Mouse (Mus musculus): ENCODE measurements around the gene Fam149a.
"Not testable (repeated sequence)": the region's sequence is repeated elsewhere in the genome, so short reads cannot be mapped to it uniquely, and the experiment has no call there.

The Fam149a gene

DNA sequence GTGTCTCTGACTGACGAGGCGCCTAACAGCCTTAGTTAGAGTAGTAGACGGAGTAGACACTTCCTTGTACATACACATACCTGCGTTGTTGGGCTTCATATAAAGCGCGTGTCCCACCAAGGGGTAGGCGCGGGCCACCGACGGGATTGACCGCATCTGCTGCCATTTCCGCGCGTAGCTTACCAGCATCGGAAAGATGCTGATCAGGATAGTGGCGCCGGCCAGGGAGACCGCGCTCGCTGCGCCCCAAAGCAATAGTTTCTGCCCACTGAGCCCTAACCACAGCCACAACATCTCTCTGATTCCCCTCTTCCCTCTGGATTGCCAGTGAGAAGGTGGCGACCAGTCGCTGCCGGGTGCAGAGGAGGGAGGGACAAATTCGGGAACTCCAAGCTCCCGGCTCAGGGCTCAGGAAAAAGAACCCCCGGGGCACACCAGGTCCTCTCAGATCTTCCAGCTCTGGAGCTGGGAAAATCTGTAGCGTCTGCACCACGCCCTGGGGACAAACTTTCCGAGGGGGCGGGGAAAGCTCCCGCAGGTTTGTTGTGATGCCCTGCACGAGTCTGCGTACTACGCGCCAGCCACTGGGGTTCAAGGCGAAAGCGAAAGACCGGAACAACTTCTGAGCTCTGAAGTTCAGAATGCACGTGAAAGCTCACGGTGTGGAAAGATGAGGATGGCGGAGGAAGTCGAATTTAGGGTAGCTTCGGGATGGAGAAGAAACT lies 49.2 kb downstream of the Fam149a start, which contains the start of gene Cyp4v3:
Gene Cyp4v3, minus strand, starts transcription at position 532 of the 725 bp plus-strand sequence.
- DNase-seq (ENCODE audit: extremely low read depth, low read depth, low spot score): no peak

- DNase-seq (ENCODE audit: extremely low read depth, low read depth, low spot score): no peak
These were observed 51.2 kb downstream of the Fam149a start for GRCm38 (mm10) chr8:45330856-45331255.

GRCm38 (mm10) chr8:45329206-45329980 lies 52.7 kb downstream of the Fam149a start:
- DNase-seq (ENCODE audit: extremely low read depth, low read depth, low spot score): no peak

DNA sequence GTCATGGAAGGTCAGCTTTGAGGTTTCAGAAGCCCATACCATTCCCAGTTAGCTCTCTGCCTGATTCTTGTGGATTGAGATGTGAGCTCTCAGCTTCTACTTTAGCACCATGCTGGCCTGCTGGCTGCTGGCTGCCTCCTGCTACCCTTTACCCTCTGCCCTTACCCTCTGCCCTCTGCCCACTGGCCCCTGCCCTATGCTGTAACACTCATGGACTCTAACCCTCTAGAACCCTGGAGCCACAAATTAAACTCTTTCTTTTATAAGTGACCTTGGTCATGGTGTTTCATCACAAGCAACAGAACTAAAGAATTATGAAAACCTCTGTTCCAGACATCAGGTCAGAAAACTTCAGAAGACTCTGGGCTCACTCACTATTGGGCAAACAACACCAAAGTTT lies 55.0 kb downstream of the Fam149a start:
- not testable (repeated sequence) for DNase-seq (ENCODE audit: extremely low read depth, low read depth, low spot score)

DNA sequence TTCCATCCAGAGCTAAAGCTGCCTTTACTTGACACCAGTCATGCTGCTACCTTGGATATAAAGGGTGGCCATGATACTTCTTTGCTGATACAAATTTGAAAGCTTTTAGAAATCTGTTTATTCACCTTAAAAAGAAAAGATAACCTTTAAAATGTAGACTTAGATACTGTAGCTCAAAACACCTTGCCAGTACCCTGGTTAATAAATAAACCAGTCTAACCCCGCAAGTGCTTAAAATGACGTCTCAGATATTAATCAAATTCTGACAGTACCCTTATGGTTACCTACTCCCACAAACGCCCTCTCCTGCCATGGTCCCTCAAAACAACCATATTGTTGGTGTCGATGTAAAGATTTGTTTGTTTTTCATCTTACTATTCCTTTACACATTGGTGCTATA lies 57.9 kb downstream of the Fam149a start:
- DNase-seq (ENCODE audit: extremely low read depth, low read depth, low spot score): no peak

DNA sequence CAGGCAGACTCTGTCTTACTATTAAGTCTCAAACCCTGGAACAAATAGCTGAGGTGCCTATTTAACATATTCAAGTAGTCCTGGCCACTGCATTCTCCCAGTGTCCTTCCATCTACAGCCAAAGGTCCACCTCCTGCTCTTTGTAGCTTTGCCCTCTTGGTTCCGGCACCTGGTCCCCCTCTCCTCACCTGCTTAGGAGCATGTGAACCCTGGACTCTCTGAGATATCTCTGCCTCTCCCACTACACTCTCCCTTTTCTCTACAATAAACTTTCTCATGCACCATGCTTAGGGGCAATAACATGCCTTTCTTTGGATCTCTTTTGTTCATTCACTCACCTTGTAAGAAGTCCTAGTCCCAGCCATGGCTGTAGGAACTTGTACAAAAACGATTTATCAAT lies 60.7 kb downstream of the Fam149a start:
- DNase-seq (ENCODE audit: extremely low read depth, low read depth, low spot score): no peak

- no peak for DNase-seq (ENCODE audit: extremely low read depth, low read depth, low spot score)
These were observed 61.2 kb downstream of the Fam149a start for GRCm38 (mm10) chr8:45320930-45321329.

DNA sequence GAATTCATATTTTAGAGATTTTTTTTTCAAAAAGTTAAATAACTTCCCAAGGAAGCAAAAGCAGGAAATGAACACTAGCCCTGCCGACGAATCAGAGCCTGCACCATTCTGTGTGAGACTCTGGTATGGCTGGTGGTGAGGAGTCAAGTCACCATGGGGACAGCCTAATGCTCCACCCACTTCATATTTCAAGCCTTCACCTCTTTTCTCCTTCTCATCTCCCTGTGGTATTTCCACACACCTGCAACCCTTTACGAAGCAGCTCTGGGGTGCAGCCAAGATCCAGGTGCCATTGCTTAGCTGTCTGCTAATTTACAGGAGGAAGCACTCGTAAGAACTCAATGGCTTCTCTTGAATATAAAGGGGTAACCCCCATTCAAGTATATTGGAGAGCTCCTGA lies 71.1 kb downstream of the Fam149a start:
- DNase-seq (ENCODE audit: extremely low read depth, low read depth, low spot score): no peak

DNA sequence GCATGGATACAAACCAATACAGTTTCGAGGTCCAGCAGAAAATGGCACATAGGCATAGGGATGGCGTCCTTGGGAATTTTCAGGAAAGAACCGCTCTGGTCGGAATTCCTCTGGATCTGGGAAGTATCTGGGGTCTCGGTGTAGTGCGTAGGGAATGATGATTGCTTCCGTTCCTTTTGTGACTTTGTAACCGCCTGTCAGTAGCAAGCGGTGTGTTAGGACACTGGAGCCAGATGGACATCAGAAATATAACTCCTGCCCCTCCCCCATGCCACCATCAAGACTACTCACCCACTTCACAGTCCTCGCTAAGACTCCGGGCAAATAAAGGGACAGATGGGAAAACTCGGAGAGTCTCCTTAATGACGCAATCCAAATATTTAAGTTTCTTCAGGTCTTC lies 73.7 kb downstream of the Fam149a start, which contains the start of gene Gm45753:
Gene Gm45753, minus strand, starts transcription at position 101 of the 400 bp plus-strand sequence.
- DNase-seq (ENCODE audit: extremely low read depth, low read depth, low spot score): no peak

DNA sequence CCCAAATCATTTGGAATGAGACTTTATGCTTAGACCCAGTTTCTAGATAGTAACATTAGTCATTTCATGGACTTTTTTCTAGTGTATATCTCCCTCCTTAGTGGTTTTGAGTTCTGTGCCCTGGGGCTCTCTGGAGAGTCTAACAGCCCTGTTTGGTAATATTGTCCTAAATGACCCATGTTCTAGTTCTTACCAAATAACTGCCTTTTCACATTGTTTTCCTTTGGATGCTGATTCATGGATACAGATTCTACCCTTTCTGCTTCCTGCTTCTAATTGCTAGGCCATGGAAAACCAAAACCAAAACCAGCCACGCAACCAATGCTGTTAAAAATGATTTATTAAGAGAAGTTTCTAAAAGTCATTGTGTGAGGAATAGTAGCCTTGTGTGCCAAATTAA lies 76.6 kb downstream of the Fam149a start:
- DNase-seq (ENCODE audit: extremely low read depth, low read depth, low spot score): no peak

- no peak for DNase-seq (ENCODE audit: extremely low read depth, low read depth, low spot score)
These were observed 77.7 kb downstream of the Fam149a start for GRCm38 (mm10) chr8:45304354-45304753.

GRCm38 (mm10) chr8:45302390-45302789 lies 79.7 kb downstream of the Fam149a start:
- no peak for DNase-seq (ENCODE audit: extremely low read depth, low read depth, low spot score)

DNA sequence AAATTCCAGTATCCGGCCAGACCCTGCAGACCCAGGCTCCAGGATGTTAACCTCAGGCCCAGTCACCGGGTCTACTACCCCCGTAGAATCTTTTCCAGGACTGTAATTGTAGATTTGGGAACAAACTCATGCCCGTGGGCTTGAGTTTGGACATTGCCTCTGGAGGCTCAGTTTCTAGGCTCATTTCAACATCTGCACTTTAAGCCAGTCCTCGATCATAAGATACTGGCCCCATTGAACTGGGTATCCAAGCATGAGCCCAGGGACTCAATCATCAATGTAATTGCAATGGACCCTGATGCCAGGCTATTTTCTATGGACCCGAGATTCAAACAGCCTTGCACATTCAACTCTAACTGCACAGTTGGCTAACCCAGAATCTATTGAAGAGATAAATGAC lies 86.8 kb downstream of the Fam149a start:
- DNase-seq (ENCODE audit: extremely low read depth, low read depth, low spot score): no peak

DNA sequence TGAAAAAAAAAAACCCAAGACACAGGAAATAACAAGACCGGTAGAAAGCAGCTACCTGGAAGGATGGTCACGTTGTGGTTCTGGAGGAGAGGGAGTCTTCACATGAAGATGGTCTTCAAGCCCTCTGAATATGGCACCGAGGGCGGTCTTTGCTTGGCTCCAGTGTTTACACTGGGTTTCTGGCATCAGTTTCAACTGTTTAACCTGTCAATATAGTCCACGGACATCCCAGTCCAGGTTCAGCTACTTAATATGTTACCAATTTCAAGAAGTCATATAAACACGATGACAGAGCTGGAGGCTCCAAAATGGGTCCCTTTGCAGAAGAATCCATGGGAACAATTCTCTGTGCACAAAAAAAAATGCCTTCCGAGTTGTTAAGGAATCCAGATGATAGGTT lies 87.4 kb downstream of the Fam149a start, which contains the start of gene Klkb1:
Gene Klkb1, minus strand, starts transcription at position 173 of the 400 bp plus-strand sequence.
- DNase-seq (ENCODE audit: extremely low read depth, low read depth, low spot score): no peak

DNA sequence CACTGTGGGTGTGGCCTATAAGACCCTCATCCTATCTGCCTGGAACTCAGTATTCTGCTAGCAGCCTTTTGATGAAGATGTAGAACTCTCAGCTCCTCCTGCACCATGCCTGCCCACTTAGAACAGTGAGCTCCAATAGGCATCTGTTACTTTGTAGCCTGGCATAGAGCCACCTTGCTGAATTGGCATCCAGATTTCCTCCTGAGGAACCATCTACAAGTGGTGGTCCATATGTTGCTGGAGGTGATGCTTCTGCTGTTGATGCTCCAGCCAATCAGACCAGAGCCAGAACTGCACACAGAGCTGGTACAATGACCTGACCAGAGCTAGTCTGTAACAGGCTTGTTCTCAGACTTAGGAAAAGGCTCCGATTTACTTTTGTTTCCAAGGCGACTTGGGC lies 90.3 kb downstream of the Fam149a start:
- no peak for DNase-seq (ENCODE audit: extremely low read depth, low read depth, low spot score)

Measured in fat pad, adult 2 months (tissue).